Mouse (Mus musculus): ENCODE data around the gene Tpcn2.

The Tpcn2 gene

GRCm38 (mm10) chr7:145155666-145156065 is 128.1 kb downstream of the Tpcn2 start:
- DNase-seq (ENCODE audit: low spot score), result no peak

GRCm38 (mm10) chr7:145154066-145154465 is 129.7 kb downstream of the Tpcn2 start:
- DNase-seq (ENCODE audit: low spot score), result no peak

- DNase-seq (ENCODE audit: low spot score), result no peak
These were observed 132.0 kb downstream of the Tpcn2 start for GRCm38 (mm10) chr7:145151845-145152244.

- no peak for DNase-seq (ENCODE audit: low spot score)
These were observed 134.9 kb downstream of the Tpcn2 start for GRCm38 (mm10) chr7:145148902-145149301.

- no peak for DNase-seq (ENCODE audit: low spot score)
These were observed 135.7 kb downstream of the Tpcn2 start for GRCm38 (mm10) chr7:145147973-145148698.

- DNase-seq (ENCODE audit: low spot score), result no peak
These were observed 137.4 kb downstream of the Tpcn2 start for GRCm38 (mm10) chr7:145146252-145146930.

DNA sequence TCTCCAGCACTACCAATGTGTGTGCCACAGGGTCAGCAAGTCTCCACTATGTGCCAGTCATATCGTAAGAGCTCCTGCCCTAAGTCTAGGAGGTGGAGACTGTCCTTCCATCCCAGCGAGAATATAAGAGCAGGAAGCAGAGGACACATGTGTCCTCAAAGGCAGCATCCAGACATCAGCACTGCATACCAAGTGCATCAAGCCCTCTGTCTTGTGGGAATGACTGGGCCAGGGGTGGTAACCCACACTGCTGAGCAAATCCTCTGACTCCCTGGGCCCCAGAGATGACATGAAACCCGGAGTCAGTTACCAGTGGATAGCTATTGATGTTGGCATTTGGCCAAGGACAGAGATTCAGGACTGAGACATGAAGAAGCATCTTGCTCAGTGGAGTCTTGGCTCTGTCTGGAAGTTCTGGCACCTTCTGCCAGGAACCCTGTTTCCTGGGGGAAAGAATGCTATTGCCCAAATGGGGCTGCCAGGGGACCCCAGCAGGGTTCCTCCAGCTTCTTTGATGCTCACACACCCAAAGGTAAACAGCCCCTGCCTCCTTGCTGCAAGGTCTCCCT is 140.2 kb downstream of the Tpcn2 start:
- no peak for DNase-seq (ENCODE audit: low spot score)

GRCm38 (mm10) chr7:145140656-145141055 is 143.2 kb downstream of the Tpcn2 start:
- no peak for DNase-seq (ENCODE audit: low spot score)

GRCm38 (mm10) chr7:145139576-145139975 is 144.2 kb downstream of the Tpcn2 start:
- DNase-seq (ENCODE audit: low spot score), result no peak

DNA sequence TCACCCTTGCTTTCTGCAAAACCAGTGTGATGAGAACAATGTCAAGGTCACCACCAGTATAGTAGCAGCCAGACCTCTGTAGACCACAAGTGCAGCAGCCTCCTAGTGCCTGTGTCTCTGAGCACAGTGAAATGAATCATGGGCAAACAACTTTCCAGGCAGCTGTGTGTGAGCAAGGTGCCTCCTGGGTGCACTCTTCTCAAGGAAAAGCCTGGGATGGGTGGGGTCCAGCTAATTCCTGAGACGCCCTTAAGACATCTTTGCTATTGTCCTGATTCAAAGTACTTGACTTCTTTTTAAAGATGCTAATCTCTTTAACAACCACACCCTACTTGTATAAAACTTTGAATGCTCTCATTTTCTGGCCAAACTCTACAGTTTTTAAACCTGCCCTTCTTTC is 144.7 kb downstream of the Tpcn2 start:
- no peak for DNase-seq (ENCODE audit: low spot score)

DNA sequence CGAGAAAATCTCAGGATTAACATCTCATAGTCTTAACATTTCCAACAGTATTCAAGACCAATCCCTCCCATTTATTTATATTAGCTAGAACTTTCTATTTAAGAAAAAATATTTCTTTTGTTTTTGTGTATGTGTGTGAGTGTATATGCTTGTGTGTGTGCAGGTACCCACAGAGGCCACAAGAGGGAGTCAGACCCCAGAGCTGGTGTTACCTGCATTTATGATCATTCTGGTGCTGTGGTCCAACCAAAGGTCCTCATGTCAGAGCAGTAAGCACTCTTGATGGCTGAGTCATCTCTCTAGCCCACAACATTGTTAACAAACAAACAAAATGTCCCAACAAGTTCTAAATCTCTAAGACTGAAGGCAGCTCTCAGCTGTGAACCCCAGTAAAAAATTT is 145.9 kb downstream of the Tpcn2 start:
- no peak for DNase-seq (ENCODE audit: low spot score)

GRCm38 (mm10) chr7:145136831-145137230 is 147.0 kb downstream of the Tpcn2 start:
- DNase-seq (ENCODE audit: low spot score), result no peak

Data from left cerebral cortex, adult 11 months (tissue).